Mouse (Mus musculus): ENCODE measurements around the gene Gas2l2.

The Gas2l2 gene

GRCm38 (mm10) chr11:83394802-83395439 lies 34.3 kb downstream of the Gas2l2 start:
- no peak for DNase-seq (ENCODE audit: low spot score in 2 of 2)

GRCm38 (mm10) chr11:83393062-83393461 lies 36.2 kb downstream of the Gas2l2 start:
- DNase-seq (ENCODE audit: low spot score in 2 of 2) = no peak

GRCm38 (mm10) chr11:83383532-83383887 lies 45.7 kb downstream of the Gas2l2 start:
- no peak for DNase-seq (ENCODE audit: low spot score in 2 of 2)

- DNase-seq (ENCODE audit: low spot score in 2 of 2) = no peak
Observed at GRCm38 (mm10) chr11:83382876-83383531, 46.3 kb downstream of the Gas2l2 start.

- DNase-seq (ENCODE audit: low spot score in 2 of 2) = no peak
Observed at GRCm38 (mm10) chr11:83379745-83380341, 49.4 kb downstream of the Gas2l2 start.

Data from natural killer cell, adult 2 months (primary cell).